Mouse (Mus musculus) heart, embryonic 10.5 days (tissue): Measurements from ENCODE around the gene Tmem167b. TPM values are rescaled to one million over a fixed set of nuclear protein-coding genes. Genes with fewer than 3 reads are reported as not detected.
"Not testable (repeated sequence)": the region's sequence is repeated elsewhere in the genome, so short reads cannot be mapped to it uniquely, and the experiment has no call there.

Experiments
- DNase-seq: peaks from one replicate; pipeline ENCODE4 v3.0.0-alpha.2; 2017; ENCODE audit warnings: low spot score
- H3K27ac ChIP-seq: fragments of 300-500 bp; sonication (generic); 2 replicates; pipeline ENCODE4 v1.5.1; 2016; ENCODE audit warnings: mild to moderate bottlenecking
- H3K27me3 ChIP-seq: fragments of 300-500 bp; sonication (generic); 2 replicates; pipeline ENCODE4 v1.6.1; 2016; ENCODE audit warnings: mild to moderate bottlenecking; ENCODE audit not compliant: poor library complexity, insufficient read depth, severe bottlenecking
- H3K36me3 ChIP-seq: fragments of 300-500 bp; sonication (generic); 2 replicates; pipeline ENCODE4 v1.6.1; 2016; ENCODE audit warnings: mild to moderate bottlenecking, moderate library complexity
- H3K4me1 ChIP-seq: fragments of 300-500 bp; sonication (generic); 2 replicates; pipeline ENCODE4 v1.6.1; 2016; ENCODE audit warnings: mild to moderate bottlenecking
- H3K4me3 ChIP-seq: fragments of 300-500 bp; sonication (generic); 2 replicates; pipeline ENCODE4 v1.5.1; 2016; ENCODE audit warnings: mild to moderate bottlenecking, moderate library complexity
- H3K9me3 ChIP-seq: fragments of 300-500 bp; sonication (generic); 2 replicates; pipeline ENCODE4 v1.6.1; 2016; ENCODE audit warnings: mild to moderate bottlenecking, moderate library complexity
- WGBS: fragments of 180-500 bp; shearing (Covaris S2); methylation state at CpG from one replicate; pipeline ENCODE4 v1.1.7; 2016; 5-methylcytosine and 5-hydroxymethylcytosine counted together
- polyA plus RNA-seq: library from polyadenylated mRNA; unstranded; fragments of >200 nt; fragmentation: Nextera tagmentation; extraction: Ambion mirVana; gene quantifications from 2 replicates; pipeline ENCODE4 v1.2.1, GENCODE M21; 2016

Gene Tmem167b
- 26.4 and 33.5 TPM in 2 replicates for polyA plus RNA-seq

DNA sequence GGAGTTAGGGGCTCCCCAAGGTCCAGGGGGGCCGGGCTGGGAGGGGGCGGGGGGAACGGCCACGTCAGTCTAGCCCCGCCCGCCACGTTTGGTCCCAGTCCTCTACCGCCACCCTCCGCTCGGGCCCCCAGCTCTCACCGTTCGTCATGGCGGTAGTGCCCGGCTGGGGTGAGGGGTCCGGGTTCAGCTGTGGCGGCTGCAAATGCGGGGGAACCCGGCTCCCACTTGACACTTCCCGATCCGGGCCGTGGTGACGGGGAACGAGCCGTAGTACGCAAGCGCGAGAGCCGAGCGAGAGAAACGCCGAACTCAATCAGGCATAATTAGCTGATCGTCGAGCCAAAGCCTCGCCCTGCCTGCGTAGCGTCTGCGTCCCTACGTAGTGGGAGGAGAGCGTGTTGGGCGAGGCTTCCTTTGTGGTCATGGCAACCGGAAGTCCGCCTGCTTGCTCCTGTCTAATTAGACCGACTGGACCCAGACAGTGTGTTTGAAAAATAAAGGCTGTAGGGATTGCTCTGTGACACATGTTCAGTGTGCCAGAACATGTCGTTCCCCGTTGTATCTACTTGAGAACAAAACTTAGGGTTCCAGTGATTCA, at the start of gene Tmem167b:
Gene Tmem167b (minus strand): TSS at position 334 of the 598 bp plus-strand sequence.
- peaks cover 15% of the 10 kb centered on the region; the same call in 1 of the 2 replicates for H3K4me1 ChIP-seq
- peak within 1 kb of the TSS; percentile 91 for H3K27ac ChIP-seq
- peak; percentile 98 for DNase-seq
- H3K27me3 ChIP-seq, result no peaks in the 10 kb centered on the region
- H3K36me3 ChIP-seq, result peaks cover 28% of the 10 kb centered on the region
- WGBS, result under 1% methylated on average over 45 of the region's 45 CpGs
- H3K9me3 ChIP-seq, result no peaks in the 10 kb centered on the region
- H3K4me3 ChIP-seq, result peak within 1 kb of the TSS; percentile 78

DNA sequence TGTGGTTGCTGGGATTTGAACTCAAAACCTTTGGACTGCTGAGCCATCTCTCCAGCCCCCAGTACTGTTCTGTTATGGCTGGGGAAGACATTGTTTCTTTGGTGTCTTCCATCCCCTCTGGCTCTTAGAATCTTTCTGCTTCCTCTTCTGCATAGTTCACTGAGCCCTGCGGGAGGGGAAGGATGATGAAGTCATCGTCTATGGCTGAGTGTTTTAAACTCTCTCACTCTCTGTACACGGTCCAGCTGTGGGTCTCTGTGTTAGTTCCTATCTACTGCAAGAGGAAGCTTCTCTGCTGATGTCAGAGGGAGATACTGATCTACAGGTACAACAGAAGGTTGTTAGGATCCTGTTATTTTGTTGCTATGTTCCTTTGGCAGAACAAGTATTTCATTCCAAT, 46.6 kb upstream of the Tmem167b start:
- 63% methylated on average over 3 of the region's 3 CpGs for WGBS
- Histone ChIP-seq H3K27ac (no peak overlapping the region), H3K9me3 (no peaks in the 10 kb centered on the region), H3K4me1 (no peaks in the 10 kb centered on the region), H3K36me3 (no peaks in the 10 kb centered on the region), H3K4me3 (no peak overlapping the region), H3K27me3 (no peaks in the 10 kb centered on the region)
- DNase-seq, result no peak

GRCm38 (mm10) chr3:108591530-108592522, 29.6 kb upstream of the Tmem167b start:
- WGBS, result under 1% methylated on average over 61 of the region's 61 CpGs
- Histone ChIP-seq H3K27me3 (no peaks in the 10 kb centered on the region), H3K4me3 (peak overlapping the region; percentile 98), H3K36me3 (no peaks in the 10 kb centered on the region), H3K27ac (peak overlapping the region; percentile 90), H3K4me1 (peaks cover 15% of the 10 kb centered on the region; the same call in 1 of the 2 replicates), H3K9me3 (no peaks in the 10 kb centered on the region)
- DNase-seq, result peak; percentile 87

DNA sequence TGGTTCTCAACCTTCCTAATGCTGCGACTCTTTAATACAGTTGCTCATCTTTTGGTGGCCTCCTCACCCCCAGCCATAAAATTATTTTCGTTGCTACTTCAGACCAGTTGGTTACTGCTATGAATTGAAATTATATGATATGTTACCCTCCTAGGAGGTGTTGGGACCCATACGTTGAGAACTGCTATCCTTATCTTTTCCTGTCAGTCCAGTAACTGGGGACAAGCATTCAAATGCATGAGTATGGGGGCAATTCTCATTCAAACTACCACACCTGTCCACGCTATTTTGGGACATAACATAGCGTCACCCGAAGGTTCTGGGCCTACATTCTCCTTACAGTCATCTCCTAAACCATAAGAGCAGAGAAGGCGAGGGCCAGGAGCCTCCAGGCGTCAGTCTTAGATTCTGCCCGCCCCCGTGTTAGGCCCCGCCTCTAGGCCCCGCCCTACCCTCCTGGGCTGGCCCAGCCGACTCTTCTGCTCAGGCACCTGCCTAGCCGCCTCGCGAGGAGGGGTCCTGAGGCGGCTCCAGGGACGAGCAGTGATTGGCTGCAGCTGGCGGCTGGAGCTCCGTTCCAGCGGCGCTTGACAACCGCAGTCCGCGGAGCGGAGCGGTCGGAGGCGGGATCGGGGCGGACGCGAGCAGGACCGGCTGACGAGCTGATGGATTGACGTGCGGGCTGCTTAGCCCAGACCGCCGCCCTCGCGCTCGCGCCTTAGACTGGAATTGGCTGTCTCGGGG, 28.7 kb upstream of the Tmem167b start, which contains the start of gene Wdr47:
Gene Wdr47 (plus strand): TSS at position 494 of the 744 bp plus-strand sequence.
- DNase-seq, result peak; percentile 97
- H3K9me3 ChIP-seq, result no peaks in the 10 kb centered on the region
- H3K4me3 ChIP-seq, result peak within 1 kb of the TSS; percentile 98
- peaks cover 15% of the 10 kb centered on the region; the same call in 1 of the 2 replicates for H3K4me1 ChIP-seq
- no peaks in the 10 kb centered on the region for H3K27me3 ChIP-seq
- H3K27ac ChIP-seq, result peak within 1 kb of the TSS; percentile 90
- 3% methylated on average over 44 of the region's 44 CpGs for WGBS
- no peaks in the 10 kb centered on the region for H3K36me3 ChIP-seq

- Histone ChIP-seq H3K27me3 (no peaks in the 10 kb centered on the region), H3K4me3 (no peak overlapping the region), H3K36me3 (no peaks in the 10 kb centered on the region), H3K4me1 (peaks cover 15% of the 10 kb centered on the region; the same call in 1 of the 2 replicates), H3K27ac (no peak overlapping the region), H3K9me3 (no peaks in the 10 kb centered on the region)
- DNase-seq, result no peak
- WGBS, result 45% methylated on average over 2 of the region's 2 CpGs
These were observed 26.2 kb upstream of the Tmem167b start for GRCm38 (mm10) chr3:108588446-108588845.

DNA sequence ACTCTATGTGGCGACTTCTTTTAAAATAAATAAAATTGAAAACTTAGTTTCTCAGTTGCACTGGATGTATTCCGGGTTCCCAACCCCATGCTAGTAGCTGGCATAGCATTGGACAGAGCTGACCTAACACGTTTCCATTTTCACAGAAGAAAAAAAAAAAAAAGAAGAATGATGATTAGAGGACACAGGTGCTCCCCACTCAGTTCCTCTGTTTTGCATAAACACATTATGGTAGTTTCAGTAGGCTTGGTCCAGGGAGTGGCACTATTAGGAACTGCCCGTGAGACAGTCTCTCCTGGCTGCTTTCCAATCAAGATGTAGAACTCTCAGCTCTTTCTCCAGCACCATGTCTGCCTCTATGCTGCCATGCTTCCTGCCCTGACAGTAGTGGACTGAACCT, 22.3 kb upstream of the Tmem167b start:
- no peak for DNase-seq
- Histone ChIP-seq H3K9me3 (no peaks in the 10 kb centered on the region), H3K36me3 (no peaks in the 10 kb centered on the region), H3K27me3 (no peaks in the 10 kb centered on the region), H3K27ac (no peak overlapping the region), H3K4me3 (no peak overlapping the region), H3K4me1 (no peaks in the 10 kb centered on the region)
- 78% methylated on average over 4 of the region's 4 CpGs for WGBS

DNA sequence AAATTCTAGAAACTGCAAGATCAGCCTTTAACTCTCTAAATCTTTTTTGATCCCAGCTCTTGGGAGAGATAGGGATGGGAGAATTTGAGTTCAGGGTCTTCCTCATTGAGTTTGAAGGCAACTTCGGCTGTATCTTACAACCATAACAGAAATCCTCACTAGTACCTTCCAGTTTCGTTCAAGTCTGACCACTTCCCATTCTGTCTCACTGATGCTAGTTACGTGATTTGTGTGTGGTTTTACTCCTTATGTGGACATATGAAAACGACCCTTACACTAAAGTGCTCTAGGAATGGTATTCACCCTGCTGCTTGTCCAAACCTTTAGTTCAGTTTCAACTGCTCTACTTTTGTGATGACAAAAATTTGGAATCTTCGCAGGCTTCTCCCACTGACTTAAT, 11.8 kb upstream of the Tmem167b start:
- Histone ChIP-seq H3K27ac (no peak overlapping the region), H3K4me3 (no peak overlapping the region), H3K27me3 (no peaks in the 10 kb centered on the region), H3K36me3 (peaks cover 16% of the 10 kb centered on the region; the same call in 1 of the 2 replicates), H3K4me1 (peaks cover 6% of the 10 kb centered on the region; the same call in 1 of the 2 replicates), H3K9me3 (no peaks in the 10 kb centered on the region)
- DNase-seq, result no peak
- whole genome bisulfite sequencing, result 81% methylated on average over 5 of the region's 5 CpGs

DNA sequence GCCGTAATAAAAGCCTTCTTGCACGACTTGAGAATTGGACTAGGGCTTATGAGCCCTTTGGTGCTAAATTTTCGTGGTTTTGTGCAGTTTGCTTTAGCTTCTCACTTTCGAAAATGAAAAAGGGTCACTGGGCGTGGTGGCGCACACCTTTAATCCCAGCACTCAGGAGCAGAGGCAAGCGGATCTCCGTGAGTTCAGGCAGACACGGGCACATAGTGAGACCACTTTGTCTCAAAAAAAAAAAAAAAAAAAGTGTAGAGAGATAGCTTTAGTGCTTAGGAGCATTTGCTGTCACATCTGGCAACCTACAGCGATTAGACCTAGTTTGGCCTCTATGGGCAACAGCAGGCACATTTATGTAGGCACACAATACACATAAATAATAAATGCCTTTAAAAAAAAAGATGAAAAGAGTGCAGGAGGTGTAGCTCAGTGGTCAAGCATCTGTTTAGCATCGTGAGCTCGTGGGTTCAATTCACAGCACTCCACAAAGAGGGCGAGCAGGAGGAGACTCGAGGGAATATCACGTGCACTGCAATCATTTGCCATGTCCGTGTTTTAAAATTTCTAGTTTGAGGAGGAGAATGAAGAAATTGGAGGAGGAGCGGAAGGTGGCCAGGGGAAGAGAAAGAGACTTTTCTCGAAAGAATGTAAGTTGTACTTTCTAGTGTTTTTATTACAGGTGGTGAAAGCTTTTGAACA, 10.2 kb upstream of the Tmem167b start:
- 50% methylated on average over 18 of the region's 18 CpGs for WGBS
- H3K27ac ChIP-seq, result peak overlapping the region; percentile 92; the same call in 1 of the 2 replicates

DNA sequence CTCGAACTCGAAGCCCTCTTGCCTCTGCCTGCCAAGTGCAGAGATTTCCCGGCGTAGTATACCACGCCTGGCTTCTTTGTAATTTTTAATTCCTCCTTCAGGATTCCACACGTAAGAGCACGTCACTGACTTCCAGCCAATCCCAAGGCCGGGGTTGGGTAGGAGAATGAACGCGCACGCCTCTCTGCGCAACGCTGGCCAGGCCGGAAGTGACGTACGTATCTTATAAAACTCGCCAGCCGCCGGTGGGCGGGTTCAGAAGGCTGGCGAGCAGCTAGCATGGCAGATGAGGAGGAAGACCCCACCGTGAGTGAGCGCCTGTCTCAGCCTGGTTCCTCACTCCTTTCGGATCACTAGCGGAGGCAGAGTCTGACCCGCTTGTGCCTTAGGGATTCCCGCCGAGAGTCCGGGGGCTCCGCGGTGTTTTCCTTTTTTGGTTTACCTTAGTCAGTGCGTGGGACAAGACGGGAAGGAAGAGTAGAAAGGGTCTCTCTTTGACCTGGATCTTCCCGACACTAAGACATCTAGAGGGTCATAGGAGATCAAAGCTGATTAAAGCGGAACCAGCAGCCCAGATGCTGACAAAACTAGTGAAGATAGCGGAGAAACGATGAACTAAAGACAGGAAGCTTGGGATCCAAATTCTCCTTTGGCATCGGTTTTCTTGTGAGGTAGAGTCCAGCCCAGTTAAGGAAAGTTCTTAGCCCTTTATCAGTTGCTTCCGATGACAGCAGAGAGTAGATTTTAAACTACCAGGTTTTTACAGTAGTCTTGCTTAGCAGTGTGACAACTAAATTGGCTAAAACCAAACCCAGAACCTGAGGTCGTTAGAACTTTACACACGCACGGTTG, 9.4 kb upstream of the Tmem167b start, which contains the start of gene Taf13:
Gene Taf13 (plus strand): TSS at position 256 of the 852 bp plus-strand sequence.
- Histone ChIP-seq H3K27me3 (no peaks in the 10 kb centered on the region), H3K4me1 (peaks cover 6% of the 10 kb centered on the region; the same call in 1 of the 2 replicates), H3K4me3 (peak within 1 kb of the TSS; percentile 85), H3K36me3 (0 out of 2 replicates have a peak, but pooled peaks cover 5% of the 10 kb centered on the region), H3K27ac (peak within 1 kb of the TSS; percentile 92), H3K9me3 (no peaks in the 10 kb centered on the region)
- 2% methylated on average over 42 of the region's 42 CpGs for WGBS
- peak; percentile 98 for DNase-seq

More for the DNA sequence above, 10.2 kb upstream of the Tmem167b start:
- DNase-seq, result no peak
- no peaks in the 10 kb centered on the region for H3K27me3 ChIP-seq
- H3K4me1 ChIP-seq, result peaks cover 6% of the 10 kb centered on the region; the same call in 1 of the 2 replicates
- peak overlapping the region; percentile 85 for H3K4me3 ChIP-seq
- H3K36me3 ChIP-seq, result 0 out of 2 replicates have a peak, but pooled peaks cover 5% of the 10 kb centered on the region
- no peaks in the 10 kb centered on the region for H3K9me3 ChIP-seq

GRCm38 (mm10) chr3:108570813-108571212, 8.5 kb upstream of the Tmem167b start:
- Histone ChIP-seq H3K27ac (no peak overlapping the region), H3K4me3 (peak overlapping the region; percentile 85; the same call in 1 of the 2 replicates), H3K9me3 (no peaks in the 10 kb centered on the region), H3K27me3 (no peaks in the 10 kb centered on the region), H3K4me1 (peaks cover 6% of the 10 kb centered on the region; the same call in 1 of the 2 replicates), H3K36me3 (no peaks in the 10 kb centered on the region)
- DNase-seq, result peak; percentile 58
- WGBS, result 81% methylated on average over 14 of the region's 14 CpGs

- not testable (repeated sequence) for DNase-seq, H3K9me3 ChIP-seq, H3K4me3 ChIP-seq, H3K36me3 ChIP-seq, H3K4me1 ChIP-seq, H3K27me3 ChIP-seq, H3K27ac ChIP-seq
- WGBS, result 57% methylated on average over 3 of the region's 3 CpGs
These were observed 7.4 kb upstream of the Tmem167b start for GRCm38 (mm10) chr3:108569636-108570035.
